Mouse (Mus musculus): Measurements from ENCODE around the gene Gm42420.

DNA sequence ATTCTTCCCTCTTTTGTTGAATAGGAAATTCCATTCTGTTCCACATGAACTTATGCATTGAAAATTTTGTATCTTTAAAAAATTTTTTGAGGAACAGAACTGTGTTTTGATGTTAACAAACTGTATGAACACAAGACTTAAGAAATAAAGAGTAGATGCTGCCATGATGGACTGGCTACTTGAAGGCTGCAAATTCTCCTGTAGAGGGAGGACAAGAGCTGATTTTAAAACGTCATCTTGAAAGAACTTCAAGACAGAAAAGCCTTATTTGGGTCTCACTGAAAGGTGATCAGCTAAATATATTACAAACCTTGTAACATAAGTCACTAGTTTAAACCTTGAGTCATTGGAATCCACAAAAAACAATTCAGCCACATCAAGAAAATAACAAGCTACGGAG, 24.7 kb downstream of the Gm42420 start:
- no peak for TF ChIP-seq POLR2A (IDR thresholded peaks at IDR 0.05; ENCODE audit: borderline replicate concordance, control insufficient read depth, low read depth, low read length)
- TF ChIP-seq CTCF (IDR thresholded peaks at IDR 0.05; ENCODE audit: control insufficient read depth, insufficient read depth, low read length): no peak

All from bone marrow, adult 2 months (tissue).